Mouse (Mus musculus) lung, adult 2 months (tissue): ENCODE results near the gene Gm47791.

Source experiments
- CTCF ChIP-seq: fragments of 200-500 bp; IDR thresholded peaks from 2 replicates; pipeline ENCODE4 v1.5.1; 2011; ENCODE audit warnings: mild to moderate bottlenecking, low read length, control low read depth; ENCODE audit not compliant: insufficient read depth
- POLR2A ChIP-seq: fragments of 200-500 bp; IDR thresholded peaks from 2 replicates; pipeline ENCODE4 v1.6.1; 2011; ENCODE audit warnings: low read depth, mild to moderate bottlenecking, control low read depth, low read length, borderline replicate concordance; ENCODE audit errors: extremely low read depth

DNA sequence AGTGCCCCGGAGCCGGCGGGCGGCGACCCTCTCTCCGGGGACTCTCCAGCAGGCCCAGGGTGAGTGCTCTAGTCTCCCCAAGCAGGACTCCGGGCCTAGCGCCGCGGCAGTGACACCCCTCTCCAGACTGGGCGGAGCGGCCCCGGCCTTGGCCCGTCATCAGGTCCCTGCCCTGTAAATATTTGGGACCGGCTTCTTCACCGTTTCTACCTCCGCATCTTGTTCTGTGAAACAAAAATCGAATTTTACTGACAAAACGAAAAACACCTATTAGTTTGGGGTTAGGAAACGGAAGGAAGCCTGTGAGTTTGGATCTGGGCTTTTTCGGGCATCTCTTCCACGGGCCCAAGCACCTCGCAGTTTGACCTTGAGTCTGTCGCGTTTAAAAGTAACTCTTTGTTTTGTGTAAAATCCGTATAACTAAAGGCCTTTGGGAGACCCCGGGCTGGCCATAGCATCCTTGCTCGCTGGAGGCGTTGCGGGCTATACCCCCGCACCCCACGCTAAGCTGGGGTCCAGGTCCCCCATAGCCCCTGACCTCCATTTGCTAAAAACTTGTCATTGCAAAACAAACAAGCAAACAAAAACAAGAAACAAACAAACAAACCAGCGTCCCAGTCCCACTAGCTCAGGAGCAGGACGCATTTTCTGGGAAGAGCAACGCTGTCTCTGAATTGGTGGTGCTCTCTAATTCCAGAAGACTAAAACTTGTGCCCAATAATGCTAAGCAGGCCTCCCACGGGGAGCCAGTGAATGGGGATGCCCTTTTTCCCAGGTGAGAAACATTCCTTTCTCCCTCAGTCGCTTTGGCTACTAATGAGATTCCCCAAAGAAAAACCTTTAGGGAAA lies 45.8 kb downstream of the Gm47791 start:
- TF ChIP-seq POLR2A (no peak), CTCF (no peak)
